Mouse (Mus musculus) cortical plate, adult 2 months (tissue): Measurements from ENCODE around the gene Stk25.

ENCODE experiments used
- CTCF ChIP-seq: fragments of 200-500 bp; IDR thresholded peaks from 2 replicates; pipeline ENCODE4 v1.5.1; 2011; ENCODE audit warnings: mild to moderate bottlenecking, control low read depth, low read length; ENCODE audit not compliant: insufficient read depth; ENCODE audit errors: extremely low read depth
- POLR2A ChIP-seq: fragments of 200-500 bp; IDR thresholded peaks from 2 replicates; pipeline ENCODE4 v1.6.1; 2011; ENCODE audit warnings: mild to moderate bottlenecking, low read length, control low read depth; ENCODE audit not compliant: insufficient read depth; ENCODE audit errors: extremely low read depth

DNA sequence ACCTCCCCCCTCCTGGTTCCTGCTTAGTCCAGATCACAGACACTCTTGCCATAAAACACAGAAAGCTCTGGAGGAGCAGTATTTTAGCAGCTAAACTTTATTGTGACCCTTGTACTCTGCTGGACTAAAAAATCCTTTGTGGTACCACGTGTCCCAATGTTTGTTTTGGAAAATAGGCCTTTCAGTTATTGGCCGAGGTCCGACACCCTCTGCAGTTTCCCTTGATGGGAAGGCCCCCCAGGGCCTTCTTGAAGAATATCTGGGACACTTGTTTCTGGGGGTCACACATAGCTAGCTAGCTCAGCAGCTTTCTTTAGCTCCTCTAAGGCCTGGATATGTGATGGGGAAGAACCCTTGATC lies 28.5 kb upstream of the Stk25 start:
- TF ChIP-seq POLR2A, result no peak
- no peak for TF ChIP-seq CTCF
